Mouse (Mus musculus): ENCODE results near the gene Nfkbid. TPM values are rescaled to one million over a fixed set of nuclear protein-coding genes. Genes with fewer than 3 reads are reported as not detected.

Nfkbid gene
- polyA plus RNA-seq (2012; rRNA removed) = 1.8 and 3.1 TPM in 2 replicates

DNA sequence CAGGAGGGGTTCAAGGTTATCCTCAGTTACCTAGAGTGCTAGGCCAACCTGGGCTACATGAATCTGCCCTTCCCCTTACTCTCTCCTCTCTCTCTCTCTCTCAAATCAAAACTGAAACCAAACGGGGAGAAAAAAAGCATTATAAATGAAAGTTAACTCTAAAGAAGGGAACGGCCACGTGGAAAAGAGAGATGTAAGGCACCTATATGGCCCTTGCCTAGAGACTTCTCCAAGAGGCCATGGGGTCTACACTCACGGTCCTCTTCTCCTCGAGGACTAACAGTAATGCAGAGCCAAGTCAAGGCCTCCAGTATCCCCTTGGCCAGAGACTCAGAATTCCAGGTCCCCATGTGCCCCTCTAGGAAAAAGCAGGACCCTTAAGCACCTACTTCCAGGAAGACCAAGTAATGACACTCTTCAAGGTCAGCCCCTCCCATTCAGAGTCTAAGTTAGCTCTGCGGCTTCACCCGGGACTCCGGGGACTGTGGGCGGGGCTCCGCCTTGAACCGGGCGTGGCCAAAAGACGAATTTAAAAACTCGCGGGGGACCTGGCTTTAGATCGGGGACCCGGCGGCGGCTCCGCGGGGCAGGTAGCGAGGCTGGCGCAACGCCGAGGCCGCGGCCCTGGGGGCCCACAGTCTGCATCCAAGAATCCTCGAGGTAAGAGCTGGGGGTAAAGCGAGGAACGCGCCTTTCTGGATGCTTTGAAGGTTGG lies at the start of gene Nfkbid:
Gene Nfkbid, plus strand, starts transcription at position 558 of the 715 bp plus-strand sequence.
- DNase-seq = peak; percentile 74
- 9% methylated on average over 31 of the region's 31 CpGs for WGBS
- H3K27ac ChIP-seq (ENCODE audit: insufficient read depth, low read depth, low read length) = peak within 1 kb of the TSS; percentile 49; the same call in 1 of the 2 replicates
- no peaks in the 10 kb centered on the region for H3K36me3 ChIP-seq (ENCODE audit: control insufficient read depth, insufficient read depth, low read length)
- H3K4me3 ChIP-seq (ENCODE audit: insufficient read depth, low read depth, low read length) = peak within 1 kb of the TSS; percentile 70
- no peaks in the 10 kb centered on the region for H3K27me3 ChIP-seq (replicated peaks; ENCODE audit: control insufficient read depth, insufficient read depth, low read length)
- TF ChIP-seq POLR2A (IDR thresholded peaks at IDR 0.05; ENCODE audit: low read depth, low read length) = no peak
- no peak for TF ChIP-seq CTCF (conservative IDR thresholded peaks at IDR 0.05; ENCODE audit: insufficient read depth, insufficient read length, low read depth, low read length)
- no peaks in the 10 kb centered on the region for H3K4me1 ChIP-seq (ENCODE audit: control insufficient read depth, insufficient read depth, low read length)

DNA sequence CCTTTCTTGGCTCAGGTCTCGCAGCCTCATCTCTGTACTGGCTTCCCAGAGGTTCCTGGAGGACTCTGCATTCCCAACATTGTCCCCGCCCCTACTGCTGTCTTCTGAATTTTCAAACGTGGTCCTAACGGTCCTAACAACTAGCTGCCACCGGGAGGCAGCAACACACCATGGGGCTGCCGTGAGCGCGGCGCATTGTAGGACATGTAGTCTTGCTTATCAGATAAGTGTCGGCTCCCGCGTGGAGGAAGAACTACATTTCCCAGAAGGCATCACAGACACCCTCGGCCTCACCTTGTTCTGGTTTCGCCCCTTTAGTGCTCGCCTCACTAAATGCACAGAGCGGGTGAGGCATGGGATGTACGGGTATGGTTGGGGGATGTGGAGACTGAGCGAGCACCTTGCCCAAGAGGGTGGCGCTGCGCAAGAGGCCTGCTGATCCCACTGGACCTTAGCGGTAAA lies 48.0 kb upstream of the Nfkbid start:
- WGBS = 1% methylated on average over 21 of the region's 21 CpGs
- no peaks in the 10 kb centered on the region for H3K4me1 ChIP-seq (ENCODE audit: control insufficient read depth, insufficient read depth, low read length)
- TF ChIP-seq CTCF (conservative IDR thresholded peaks at IDR 0.05; ENCODE audit: insufficient read depth, insufficient read length, low read depth, low read length) = peak; percentile 99; the same call in 1 of the 2 replicates
- TF ChIP-seq POLR2A (IDR thresholded peaks at IDR 0.05; ENCODE audit: low read depth, low read length) = no peak
- no peak overlapping the region for H3K27ac ChIP-seq (ENCODE audit: insufficient read depth, low read depth, low read length)
- peak overlapping the region; percentile 64 for H3K4me3 ChIP-seq (ENCODE audit: insufficient read depth, low read depth, low read length)
- no peaks in the 10 kb centered on the region for H3K36me3 ChIP-seq (ENCODE audit: control insufficient read depth, insufficient read depth, low read length)
- no peaks in the 10 kb centered on the region for H3K27me3 ChIP-seq (replicated peaks; ENCODE audit: control insufficient read depth, insufficient read depth, low read length)
- peak; percentile 97 for DNase-seq

DNA sequence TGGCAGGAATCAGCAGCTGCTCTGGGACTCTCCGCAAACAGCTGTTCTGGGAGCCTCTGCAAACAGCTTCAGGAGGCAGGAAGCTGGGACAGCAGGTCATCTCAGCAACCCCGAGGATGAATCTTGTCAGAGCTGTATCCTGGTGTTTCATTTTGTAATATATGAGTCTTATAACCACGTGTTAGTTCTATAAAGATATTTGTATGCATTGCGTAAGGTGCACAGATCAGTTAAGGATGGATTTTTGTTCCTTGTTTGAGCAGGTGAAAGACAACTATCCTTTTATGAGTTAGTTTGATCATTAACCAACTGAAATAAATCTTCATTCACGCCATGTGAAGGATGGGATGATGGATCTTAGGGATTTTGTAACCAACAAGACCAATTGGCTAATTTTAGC lies 41.5 kb upstream of the Nfkbid start:
- Histone ChIP-seq H3K36me3 (ENCODE audit: control insufficient read depth, insufficient read depth, low read length) (no peaks in the 10 kb centered on the region), H3K27me3 (replicated peaks; ENCODE audit: control insufficient read depth, insufficient read depth, low read length) (no peaks in the 10 kb centered on the region), H3K4me1 (ENCODE audit: control insufficient read depth, insufficient read depth, low read length) (no peaks in the 10 kb centered on the region), H3K27ac (ENCODE audit: insufficient read depth, low read depth, low read length) (no peak overlapping the region), H3K4me3 (ENCODE audit: insufficient read depth, low read depth, low read length) (no peak overlapping the region)
- no peak for TF ChIP-seq POLR2A (IDR thresholded peaks at IDR 0.05; ENCODE audit: low read depth, low read length)
- TF ChIP-seq CTCF (conservative IDR thresholded peaks at IDR 0.05; ENCODE audit: insufficient read depth, insufficient read length, low read depth, low read length) = no peak
- no peak for DNase-seq
- 41% methylated on average over 5 of the region's 5 CpGs for WGBS

DNA sequence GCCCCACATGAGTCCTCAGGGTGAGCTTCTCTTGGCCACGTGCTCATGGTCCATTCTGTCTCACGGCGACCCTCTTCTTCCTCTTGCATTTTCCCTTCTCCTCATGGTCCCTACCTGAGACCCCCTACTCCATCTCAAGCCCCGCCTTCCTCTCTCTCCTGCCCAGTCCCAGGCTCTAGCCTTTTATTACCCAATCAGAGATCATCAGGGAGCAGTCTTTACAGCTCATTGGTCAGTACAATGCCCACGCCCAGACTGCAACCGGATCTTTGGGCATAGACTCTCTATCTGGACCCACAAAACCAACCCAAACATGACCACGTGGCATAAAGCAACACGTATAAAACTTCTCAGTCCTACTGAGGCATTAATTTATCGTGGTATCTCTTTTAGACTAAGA lies 37.4 kb upstream of the Nfkbid start:
- Histone ChIP-seq H3K27me3 (replicated peaks; ENCODE audit: control insufficient read depth, insufficient read depth, low read length) (no peaks in the 10 kb centered on the region), H3K4me3 (ENCODE audit: insufficient read depth, low read depth, low read length) (no peak overlapping the region), H3K36me3 (ENCODE audit: control insufficient read depth, insufficient read depth, low read length) (no peaks in the 10 kb centered on the region), H3K4me1 (ENCODE audit: control insufficient read depth, insufficient read depth, low read length) (no peaks in the 10 kb centered on the region), H3K27ac (ENCODE audit: insufficient read depth, low read depth, low read length) (no peak overlapping the region)
- DNase-seq = no peak
- 83% methylated on average over 9 of the region's 9 CpGs for WGBS
- TF ChIP-seq CTCF (conservative IDR thresholded peaks at IDR 0.05; ENCODE audit: insufficient read depth, insufficient read length, low read depth, low read length) (no peak), POLR2A (IDR thresholded peaks at IDR 0.05; ENCODE audit: low read depth, low read length) (no peak)

- no peaks in the 10 kb centered on the region for H3K27me3 ChIP-seq (replicated peaks; ENCODE audit: control insufficient read depth, insufficient read depth, low read length)
- 59% methylated on average over 4 of the region's 4 CpGs for WGBS
- H3K4me1 ChIP-seq (ENCODE audit: control insufficient read depth, insufficient read depth, low read length) = no peaks in the 10 kb centered on the region
- no peak overlapping the region for H3K27ac ChIP-seq (ENCODE audit: insufficient read depth, low read depth, low read length)
- DNase-seq = no peak
- no peaks in the 10 kb centered on the region for H3K36me3 ChIP-seq (ENCODE audit: control insufficient read depth, insufficient read depth, low read length)
- H3K4me3 ChIP-seq (ENCODE audit: insufficient read depth, low read depth, low read length) = no peak overlapping the region
- TF ChIP-seq POLR2A (IDR thresholded peaks at IDR 0.05; ENCODE audit: low read depth, low read length) (no peak), CTCF (conservative IDR thresholded peaks at IDR 0.05; ENCODE audit: insufficient read depth, insufficient read length, low read depth, low read length) (no peak)
These were observed 28.6 kb upstream of the Nfkbid start for GRCm38 (mm10) chr7:30392746-30393520.

GRCm38 (mm10) chr7:30393631-30394030 lies 27.9 kb upstream of the Nfkbid start:
- Histone ChIP-seq H3K36me3 (ENCODE audit: control insufficient read depth, insufficient read depth, low read length) (no peaks in the 10 kb centered on the region), H3K27ac (ENCODE audit: insufficient read depth, low read depth, low read length) (no peak overlapping the region), H3K4me1 (ENCODE audit: control insufficient read depth, insufficient read depth, low read length) (no peaks in the 10 kb centered on the region), H3K27me3 (replicated peaks; ENCODE audit: control insufficient read depth, insufficient read depth, low read length) (no peaks in the 10 kb centered on the region), H3K4me3 (ENCODE audit: insufficient read depth, low read depth, low read length) (no peak overlapping the region)
- DNase-seq = no peak
- no peak for TF ChIP-seq CTCF (conservative IDR thresholded peaks at IDR 0.05; ENCODE audit: insufficient read depth, insufficient read length, low read depth, low read length)
- no peak for TF ChIP-seq POLR2A (IDR thresholded peaks at IDR 0.05; ENCODE audit: low read depth, low read length)
- 81% methylated on average over 4 of the region's 4 CpGs for WGBS

- Histone ChIP-seq H3K4me3 (ENCODE audit: insufficient read depth, low read depth, low read length) (no peak overlapping the region), H3K4me1 (ENCODE audit: control insufficient read depth, insufficient read depth, low read length) (no peaks in the 10 kb centered on the region), H3K36me3 (ENCODE audit: control insufficient read depth, insufficient read depth, low read length) (no peaks in the 10 kb centered on the region), H3K27me3 (replicated peaks; ENCODE audit: control insufficient read depth, insufficient read depth, low read length) (no peaks in the 10 kb centered on the region), H3K27ac (ENCODE audit: insufficient read depth, low read depth, low read length) (0 out of 2 replicates have a peak overlapping the region, but pooled peaks have one; percentile 26)
- DNase-seq = peak; percentile 56
- WGBS = 39% methylated on average over 11 of the region's 11 CpGs
- TF ChIP-seq CTCF (conservative IDR thresholded peaks at IDR 0.05; ENCODE audit: insufficient read depth, insufficient read length, low read depth, low read length) = no peak
- TF ChIP-seq POLR2A (IDR thresholded peaks at IDR 0.05; ENCODE audit: low read depth, low read length) = no peak
These were observed 27.2 kb upstream of the Nfkbid start for GRCm38 (mm10) chr7:30394379-30394778.
